Mouse (Mus musculus): Measurements from ENCODE around the gene Catsper4.
"Not testable (repeated sequence)": the region's sequence is repeated elsewhere in the genome, so short reads cannot be mapped to it uniquely, and the experiment has no call there.

The Catsper4 gene

DNA sequence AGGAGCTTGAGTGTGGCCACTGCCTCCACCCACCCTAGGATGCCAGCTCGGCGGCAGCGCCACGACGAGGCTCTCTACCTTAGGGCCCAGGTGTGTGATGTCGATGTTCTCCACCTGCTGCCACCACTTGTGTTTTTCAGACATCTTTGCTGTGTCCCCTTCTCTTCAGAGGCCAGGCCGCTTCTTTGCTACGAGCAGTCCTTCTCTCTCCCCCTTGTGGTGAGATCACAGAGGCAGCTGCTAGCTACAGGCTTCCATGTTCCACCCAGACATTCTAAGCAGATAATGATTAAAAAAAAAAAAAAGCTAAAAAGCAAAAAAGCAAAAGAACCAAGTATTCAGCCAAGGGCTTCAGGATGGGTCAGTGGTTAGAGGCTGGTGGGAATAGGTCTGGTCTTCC, at the start of gene Catsper4:
TSS of gene Catsper4 (minus strand) at position 190 of the 400 bp plus-strand sequence.
- DNase-seq (ENCODE audit: low spot score), result no peak

GRCm38 (mm10) chr4:134273417-134274345, 46.5 kb upstream of the Catsper4 start:
- no peak for DNase-seq (ENCODE audit: low spot score)

- no peak for DNase-seq (ENCODE audit: low spot score)
These were observed 45.7 kb upstream of the Catsper4 start for GRCm38 (mm10) chr4:134272731-134273416.

DNA sequence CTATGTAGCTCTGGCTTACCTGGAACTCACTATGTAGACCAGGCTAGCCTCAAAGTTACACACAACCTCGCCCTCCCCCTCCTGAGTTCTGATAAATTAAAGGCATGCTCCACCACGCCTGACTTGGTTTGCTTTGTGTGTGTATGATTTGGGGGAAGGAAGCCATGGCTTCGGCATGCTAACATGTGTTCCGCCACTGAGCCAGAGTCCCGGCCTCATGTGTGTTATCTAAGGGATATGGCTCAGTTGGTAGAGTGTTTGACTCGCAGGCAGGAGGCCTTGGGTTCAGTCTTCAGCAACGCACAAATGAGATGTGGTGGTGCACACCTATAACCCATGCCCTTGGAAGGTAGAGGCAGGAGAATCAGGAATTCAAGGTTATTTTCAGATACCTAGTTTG, 44.8 kb upstream of the Catsper4 start:
- DNase-seq (ENCODE audit: low spot score), result no peak

DNA sequence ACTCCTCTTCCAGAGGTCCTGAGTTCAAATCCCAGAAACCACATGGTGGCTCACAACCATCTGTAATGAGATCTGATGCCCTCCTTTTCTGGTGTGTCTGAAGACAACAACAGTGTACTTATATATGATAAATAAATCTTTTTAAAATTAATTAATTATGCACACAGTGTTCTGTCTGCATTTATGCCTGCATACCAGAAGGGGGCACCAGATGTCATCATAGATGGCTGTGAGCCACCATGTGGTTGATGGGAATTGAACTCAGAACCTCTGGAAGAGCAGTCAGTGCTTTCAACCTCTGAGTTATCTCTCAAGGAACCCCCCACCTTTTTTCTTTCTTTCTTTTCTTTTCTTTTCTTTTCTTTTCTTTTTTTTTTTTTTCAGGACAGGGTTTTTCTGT, 42.4 kb upstream of the Catsper4 start:
- not testable (repeated sequence) for DNase-seq (ENCODE audit: low spot score)

- no peak for DNase-seq (ENCODE audit: low spot score)
These were observed 41.0 kb upstream of the Catsper4 start for GRCm38 (mm10) chr4:134268102-134268655.

- DNase-seq (ENCODE audit: low spot score), result no peak
These were observed 38.8 kb upstream of the Catsper4 start for GRCm38 (mm10) chr4:134265860-134266585.

DNA sequence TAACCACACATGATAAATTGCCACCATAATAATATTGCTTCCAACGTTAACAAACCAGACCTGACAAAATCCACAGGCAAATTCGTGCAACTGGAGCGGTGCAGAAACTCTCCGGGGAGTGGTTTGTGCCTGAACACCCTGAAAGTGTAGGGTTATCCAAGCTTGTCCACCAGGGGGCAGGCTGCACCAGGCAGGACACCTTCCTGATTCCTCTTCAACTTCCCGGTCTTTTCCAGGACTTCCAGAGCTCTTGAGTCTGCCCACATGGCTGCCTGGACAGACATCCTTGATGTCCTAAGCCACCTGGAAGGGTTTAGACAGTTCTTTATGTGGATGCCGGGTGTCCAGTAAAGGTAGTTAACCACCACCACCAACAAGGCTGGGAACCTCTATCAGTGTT, 36.0 kb upstream of the Catsper4 start:
- DNase-seq (ENCODE audit: low spot score), result peak; percentile 57

GRCm38 (mm10) chr4:134258354-134258753, 31.2 kb upstream of the Catsper4 start:
- DNase-seq (ENCODE audit: low spot score), result no peak

DNA sequence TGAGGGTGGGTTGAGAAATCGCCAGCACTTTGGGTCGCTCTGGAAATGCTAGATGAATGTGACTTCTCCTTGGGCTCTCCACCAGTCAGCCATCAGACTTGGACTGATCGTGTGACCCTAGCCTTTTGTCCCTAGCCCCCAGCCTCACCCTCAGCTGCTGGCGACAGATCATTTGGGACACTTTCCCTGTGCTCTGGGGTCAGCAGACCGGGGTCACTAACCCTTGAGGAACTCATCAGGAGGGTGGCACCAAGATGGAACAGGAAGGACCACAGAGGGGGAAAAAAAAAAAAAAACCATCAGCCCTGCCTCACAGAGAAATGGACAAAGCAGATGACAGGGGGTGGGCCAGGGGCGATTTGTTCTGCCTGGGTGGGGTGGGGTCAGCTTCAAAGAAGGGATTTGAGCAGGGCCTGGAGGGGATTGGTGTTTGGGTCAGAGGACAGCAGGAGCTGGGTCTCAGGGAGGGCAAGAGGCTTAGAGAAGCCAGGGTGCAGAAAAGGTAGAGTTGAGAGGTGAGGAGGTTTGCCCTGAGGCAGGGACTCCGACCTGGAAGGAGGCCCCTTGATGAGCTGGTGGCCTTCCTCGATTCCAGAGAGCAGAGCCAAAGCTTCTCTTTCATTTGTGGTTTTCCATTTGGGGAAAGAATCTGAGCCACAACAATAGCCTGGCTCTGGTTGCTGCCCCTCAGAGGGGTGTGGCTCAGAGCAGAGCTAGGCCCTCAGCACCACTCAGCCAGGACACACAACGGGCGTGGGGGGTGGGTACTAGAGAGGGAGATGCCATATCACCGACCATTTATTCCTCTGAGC, 30.2 kb upstream of the Catsper4 start:
- DNase-seq (ENCODE audit: low spot score), result no peak

DNA sequence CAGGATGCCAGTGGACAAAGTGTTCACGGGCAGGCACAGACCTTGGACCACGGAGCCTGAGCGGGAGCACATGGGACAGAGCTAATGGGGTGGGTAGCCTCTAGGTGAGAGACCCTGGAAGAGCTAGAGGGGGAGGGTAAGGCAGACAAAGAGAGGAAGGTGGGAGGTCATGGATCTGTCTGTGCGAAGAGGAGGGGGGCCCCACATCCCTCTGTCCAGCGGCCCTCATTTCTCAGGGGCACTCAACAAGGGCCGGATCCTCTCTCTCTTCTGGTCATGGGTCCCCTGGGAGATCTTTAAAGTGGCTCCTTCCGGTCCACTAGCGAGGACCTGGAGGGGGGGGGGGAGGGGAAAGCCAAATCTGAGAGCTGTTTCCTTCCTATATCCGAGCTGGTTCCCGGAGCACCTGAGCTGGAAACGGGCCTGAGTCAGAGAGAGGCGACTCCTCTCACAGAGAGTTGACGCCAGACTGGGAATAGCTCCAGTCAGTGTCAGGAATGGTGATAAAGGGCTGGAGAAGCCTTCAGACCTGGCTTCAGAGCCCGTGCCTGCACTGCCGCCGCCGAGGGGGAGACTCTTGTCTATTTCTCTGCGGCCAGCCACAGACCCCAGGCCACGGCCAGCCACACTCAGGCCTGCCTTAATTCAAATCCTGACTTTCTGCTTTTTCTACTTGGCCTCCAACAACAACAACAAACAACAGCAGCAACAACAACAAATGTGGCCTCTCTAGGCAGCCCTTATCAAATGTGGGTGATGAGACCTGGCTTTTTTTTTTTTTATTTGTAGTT, 29.4 kb upstream of the Catsper4 start:
- DNase-seq (ENCODE audit: low spot score), result no peak

DNA sequence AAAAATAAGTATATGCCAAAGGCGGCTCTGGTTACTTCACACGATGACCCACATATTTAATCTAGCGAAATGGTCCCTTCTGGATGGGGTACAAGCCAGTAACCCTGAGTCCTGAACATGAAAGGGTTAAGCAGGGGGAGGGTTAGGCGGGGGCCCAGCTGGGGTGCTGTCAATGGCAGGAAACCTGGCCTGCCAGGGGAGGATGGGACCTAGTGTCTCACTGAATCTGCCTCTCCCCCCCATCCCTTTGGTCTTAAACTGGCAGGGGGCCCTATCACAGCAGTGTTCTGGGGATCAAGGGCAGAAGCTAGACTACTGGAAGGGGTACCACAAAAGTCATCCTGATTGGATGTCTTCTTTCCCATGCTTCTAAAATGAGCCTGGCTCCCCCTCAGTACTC, 28.7 kb upstream of the Catsper4 start:
- no peak for DNase-seq (ENCODE audit: low spot score)

DNA sequence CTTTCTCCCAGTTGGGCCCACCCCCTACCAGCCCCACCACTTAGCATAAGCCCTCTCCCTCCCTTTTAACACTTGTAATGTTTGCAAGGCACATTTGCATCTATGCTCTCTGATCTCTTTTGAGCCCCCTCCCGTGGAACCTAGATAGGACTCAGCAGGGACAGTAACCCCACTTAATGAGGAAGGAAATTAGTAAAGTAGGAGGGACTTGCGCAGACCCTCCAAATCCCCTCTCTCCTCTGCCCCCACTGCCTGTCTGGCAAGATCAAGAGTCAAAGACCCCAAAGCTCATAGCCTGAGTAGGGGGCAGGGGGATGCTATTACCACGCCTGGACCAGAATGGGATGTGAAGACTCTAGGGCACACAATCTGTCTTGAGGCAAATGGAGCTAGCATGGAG, 27.7 kb upstream of the Catsper4 start:
- no peak for DNase-seq (ENCODE audit: low spot score)

- no peak for DNase-seq (ENCODE audit: low spot score)
These were observed 26.6 kb upstream of the Catsper4 start, which contains the start of gene Grrp1 for GRCm38 (mm10) chr4:134253722-134254324. Gene Grrp1, minus strand, starts transcription at chr4:134254106.

GRCm38 (mm10) chr4:134252911-134253721, 25.9 kb upstream of the Catsper4 start:
- DNase-seq (ENCODE audit: low spot score), result no peak

- no peak for DNase-seq (ENCODE audit: low spot score)
These were observed 25.1 kb upstream of the Catsper4 start for GRCm38 (mm10) chr4:134252131-134252910.

DNA sequence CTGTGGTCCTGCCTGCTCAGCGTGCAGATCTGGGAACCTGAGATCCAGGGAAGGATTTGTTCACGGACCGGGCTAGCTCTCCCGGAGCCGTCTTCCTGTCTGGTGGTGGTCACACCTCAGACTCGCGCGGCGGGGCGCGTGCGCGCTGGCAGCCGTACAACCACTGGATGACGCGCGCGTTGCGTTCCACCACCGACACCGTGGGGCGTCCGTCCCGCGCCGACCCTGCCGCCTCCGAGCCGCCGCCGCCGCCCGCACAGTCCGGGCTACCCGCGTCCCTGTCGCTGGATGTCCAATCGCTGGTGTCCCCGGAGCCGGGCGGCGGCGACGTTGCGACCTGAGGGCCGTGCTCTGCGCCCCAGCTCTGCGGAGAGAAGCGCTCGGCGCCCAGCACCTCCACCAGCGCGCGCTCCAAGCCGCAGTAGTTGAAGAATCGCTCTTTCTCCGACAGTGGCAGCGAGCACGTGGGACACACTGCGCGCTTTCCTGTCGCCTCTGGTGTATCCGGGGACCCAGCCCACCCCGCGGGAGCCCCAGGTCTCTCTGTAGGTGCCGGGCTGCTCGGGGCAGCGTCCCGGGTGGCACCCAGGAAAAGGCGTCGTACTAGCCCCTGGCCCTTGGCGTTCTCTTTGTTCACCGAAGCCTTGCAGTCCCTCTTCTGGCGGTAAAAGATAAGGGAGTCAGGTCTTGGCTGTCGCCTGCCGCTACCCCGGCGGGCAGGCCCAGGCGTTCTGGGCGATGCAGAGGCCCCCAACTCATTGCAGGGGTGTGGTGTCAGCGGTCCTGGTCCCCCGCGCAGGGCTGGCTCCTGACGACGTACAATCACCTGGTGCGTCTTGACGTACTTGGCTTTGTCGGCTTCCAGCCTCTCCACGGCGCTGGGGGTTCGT, 24.3 kb upstream of the Catsper4 start:
- DNase-seq (ENCODE audit: low spot score), result no peak

GRCm38 (mm10) chr4:134250930-134251240, 23.7 kb upstream of the Catsper4 start:
- no peak for DNase-seq (ENCODE audit: low spot score)

Data from layer of hippocampus, adult 11-12 months (tissue).